Mouse (Mus musculus) liver, embryonic 13.5 days (tissue): ENCODE data around the gene Susd4. TPM values are rescaled to one million over a fixed set of nuclear protein-coding genes. Genes with fewer than 3 reads are reported as not detected.
A peak's percentile ranks its signal among the peaks of the same experiment; 100 is the strongest.

Experiments
- ATAC-seq: fragments of 200-750 bp; cut with Nextera tagmentation; 2 replicates; pipeline ENCODE4 v1.8.0; 2017; ENCODE audit warnings: low read depth, mild to moderate bottlenecking, moderate number of reproducible peaks, moderate library complexity
- DNase-seq: peaks from one replicate; pipeline ENCODE4 v3.0.0; 2022
- H3K27ac ChIP-seq: fragments of 300-500 bp; sonication (generic); 2 replicates; pipeline ENCODE4 v1.5.1; 2015; ENCODE audit warnings: moderate library complexity, mild to moderate bottlenecking, inconsistent platforms
- H3K27me3 ChIP-seq: fragments of 300-500 bp; sonication (generic); 2 replicates; pipeline ENCODE4 v1.6.1; 2015; ENCODE audit warnings: mild to moderate bottlenecking, inconsistent platforms
- H3K36me3 ChIP-seq: fragments of 300-500 bp; sonication (generic); 2 replicates; pipeline ENCODE4 v1.6.1; 2015; ENCODE audit warnings: mild to moderate bottlenecking, inconsistent platforms
- H3K4me1 ChIP-seq: fragments of 300-500 bp; sonication (generic); replicated peaks from 2 replicates; pipeline ENCODE4 v1.6.1; 2015; ENCODE audit warnings: inconsistent platforms
- H3K4me2 ChIP-seq: fragments of 300-500 bp; sonication (generic); 2 replicates; pipeline ENCODE4 v1.6.1; 2015; ENCODE audit warnings: inconsistent platforms, mild to moderate bottlenecking, moderate library complexity
- H3K4me3 ChIP-seq: fragments of 300-500 bp; sonication (generic); replicated peaks from 2 replicates; pipeline ENCODE4 v1.5.1; 2015; ENCODE audit warnings: mild to moderate bottlenecking, inconsistent platforms
- H3K9ac ChIP-seq: fragments of 300-500 bp; sonication (generic); 2 replicates; pipeline ENCODE4 v1.6.1; 2015; ENCODE audit warnings: mild to moderate bottlenecking, inconsistent platforms
- H3K9me3 ChIP-seq: fragments of 300-500 bp; sonication (generic); replicated peaks from 2 replicates; pipeline ENCODE4 v1.6.1; 2016; ENCODE audit warnings: inconsistent platforms
- WGBS: fragments of 180-500 bp; shearing (Covaris S2); methylation state at CpG from one replicate; pipeline ENCODE4 v1.1.7; 2015; ENCODE audit not compliant: insufficient replicate concordance; 5-methylcytosine and 5-hydroxymethylcytosine counted together
- polyA plus RNA-seq: library from polyadenylated mRNA; unstranded; fragments of >200 nt; fragmentation: Nextera tagmentation; extraction: Ambion mirVana; gene quantifications from 2 replicates; pipeline ENCODE4 v1.2.1, GENCODE M21; 2015

The Susd4 gene
- 1.6 and 1.7 TPM in 2 replicates for polyA plus RNA-seq

GRCm38 (mm10) chr1:182763716-182764461 lies at the start of gene Susd4:
Gene Susd4, plus strand, starts transcription at chr1:182763860.
- Histone ChIP-seq H3K4me2 (peak within 1 kb of the TSS; percentile 68), H3K4me3 (peak within 1 kb of the TSS; percentile 58), H3K9ac (no peak within 1 kb of the TSS), H3K36me3 (no peaks in the 10 kb centered on the region), H3K27ac (no peak within 1 kb of the TSS), H3K4me1 (peaks cover 8% of the 10 kb centered on the region), H3K9me3 (no peaks in the 10 kb centered on the region), H3K27me3 (peaks cover 40% of the 10 kb centered on the region)
- DNase-seq (no peak), ATAC-seq (peak; percentile 47; the same call in 1 of the 2 replicates)
- 1% methylated on average over 82 of the region's 95 CpGs for WGBS

DNA sequence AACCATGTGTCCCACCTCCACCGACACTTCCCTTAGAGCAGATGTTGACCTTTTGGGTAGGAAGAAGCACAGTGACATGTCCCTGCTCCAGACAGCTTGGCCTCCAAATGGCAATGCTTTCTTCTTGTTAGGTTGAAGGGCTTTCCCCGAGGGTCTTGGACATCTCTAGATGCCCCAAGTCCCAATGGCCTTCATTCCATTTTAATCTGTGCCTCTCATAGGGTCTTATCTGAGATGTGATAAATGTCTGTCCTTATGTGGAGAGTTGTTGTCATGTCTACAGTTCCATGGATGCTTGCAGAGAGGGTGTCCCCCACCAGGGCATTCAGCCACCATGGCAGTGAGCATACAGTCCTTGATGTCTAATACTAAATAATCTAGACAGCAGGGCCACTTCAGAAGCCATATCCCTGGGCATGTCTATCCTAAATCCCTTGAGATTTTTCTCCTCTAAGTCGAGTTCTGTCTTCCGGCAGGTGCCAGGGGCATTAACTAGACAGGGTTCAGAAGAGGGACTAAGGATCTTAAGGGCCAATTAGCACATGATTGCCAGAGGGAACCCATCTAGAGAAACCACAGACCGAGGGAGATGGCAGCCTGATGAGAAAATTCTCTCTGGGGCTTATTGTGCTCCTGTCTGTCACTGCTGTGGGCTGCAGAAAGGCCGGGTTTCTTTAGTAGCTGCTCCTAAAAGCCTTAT lies 49.3 kb upstream of the Susd4 start:
- no peak for ATAC-seq
- Histone ChIP-seq H3K9ac (no peak overlapping the region), H3K4me3 (no peak overlapping the region), H3K4me2 (no peak overlapping the region), H3K9me3 (no peaks in the 10 kb centered on the region), H3K27ac (no peak overlapping the region), H3K4me1 (no peaks in the 10 kb centered on the region), H3K36me3 (no peaks in the 10 kb centered on the region), H3K27me3 (no peaks in the 10 kb centered on the region)
- 55% methylated on average over 6 of the region's 6 CpGs for WGBS
- DNase-seq = no peak

DNA sequence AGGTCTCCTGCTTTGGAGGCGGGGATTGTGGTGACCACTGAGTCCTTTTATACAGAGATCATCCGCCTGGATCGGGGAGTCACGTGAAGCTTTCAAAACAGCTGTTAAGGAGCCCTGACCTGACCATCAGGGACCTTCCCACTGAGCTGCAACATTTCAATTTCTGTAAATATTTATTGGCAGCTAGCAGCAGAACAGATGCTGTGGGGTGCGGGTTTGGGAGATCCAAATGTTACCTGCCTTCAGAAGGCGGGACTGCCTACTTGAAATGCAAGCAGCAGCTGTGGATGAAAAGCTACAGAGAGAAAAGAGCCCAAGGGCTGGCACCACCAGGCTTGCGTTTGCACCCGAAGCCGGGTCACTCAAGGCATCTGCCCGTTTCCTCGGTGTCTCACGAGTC lies 36.1 kb upstream of the Susd4 start:
- H3K27me3 ChIP-seq = no peaks in the 10 kb centered on the region
- no peak overlapping the region for H3K4me3 ChIP-seq
- H3K36me3 ChIP-seq = no peaks in the 10 kb centered on the region
- ATAC-seq (no peak), DNase-seq (no peak)
- no peaks in the 10 kb centered on the region for H3K9me3 ChIP-seq
- no peak overlapping the region for H3K4me2 ChIP-seq
- no peaks in the 10 kb centered on the region for H3K4me1 ChIP-seq
- no peak overlapping the region for H3K27ac ChIP-seq
- WGBS = 63% methylated on average over 12 of the region's 12 CpGs
- no peak overlapping the region for H3K9ac ChIP-seq

GRCm38 (mm10) chr1:182729002-182729401 lies 34.7 kb upstream of the Susd4 start:
- Histone ChIP-seq H3K4me3 (no peak overlapping the region), H3K27me3 (no peaks in the 10 kb centered on the region), H3K9me3 (no peaks in the 10 kb centered on the region), H3K4me2 (no peak overlapping the region), H3K36me3 (no peaks in the 10 kb centered on the region), H3K27ac (no peak overlapping the region), H3K9ac (no peak overlapping the region), H3K4me1 (no peaks in the 10 kb centered on the region)
- no peak for ATAC-seq
- no peak for DNase-seq
- 64% methylated on average over 9 of the region's 9 CpGs for WGBS

DNA sequence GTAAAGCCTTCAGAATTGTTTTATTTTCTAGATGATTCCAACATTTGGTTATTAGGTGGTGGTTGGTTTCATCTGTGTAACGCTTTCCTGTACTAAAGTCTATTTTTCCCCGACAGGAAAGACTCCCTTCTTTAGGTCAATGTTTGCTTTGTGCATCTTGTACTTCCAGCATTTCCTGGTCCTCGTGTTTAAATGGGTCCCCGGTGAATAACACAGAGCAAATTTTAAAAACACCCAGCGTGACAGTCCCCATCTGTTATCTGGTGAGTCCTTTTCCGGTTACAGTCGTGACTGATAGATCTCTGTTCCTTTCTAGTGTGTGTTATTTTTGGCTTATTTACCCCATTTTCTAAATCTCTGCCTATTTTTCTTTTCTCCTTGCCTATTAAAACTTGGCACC lies 31.0 kb upstream of the Susd4 start:
- Histone ChIP-seq H3K4me2 (no peak overlapping the region), H3K9ac (no peak overlapping the region), H3K4me1 (no peaks in the 10 kb centered on the region), H3K4me3 (no peak overlapping the region), H3K36me3 (no peaks in the 10 kb centered on the region), H3K27me3 (no peaks in the 10 kb centered on the region), H3K27ac (no peak overlapping the region), H3K9me3 (no peaks in the 10 kb centered on the region)
- DNase-seq = no peak
- WGBS = 18% methylated on average over 7 of the region's 7 CpGs
- no peak for ATAC-seq

GRCm38 (mm10) chr1:182735891-182736290 lies 27.8 kb upstream of the Susd4 start:
- ATAC-seq = no peak
- H3K27ac ChIP-seq = no peak overlapping the region

GRCm38 (mm10) chr1:182747081-182747480 lies 16.6 kb upstream of the Susd4 start:
- H3K4me2 ChIP-seq = no peak overlapping the region
- no peak overlapping the region for H3K9ac ChIP-seq
- no peaks in the 10 kb centered on the region for H3K36me3 ChIP-seq
- H3K27ac ChIP-seq = no peak overlapping the region
- H3K4me3 ChIP-seq = no peak overlapping the region
- H3K4me1 ChIP-seq = no peaks in the 10 kb centered on the region
- ATAC-seq = no peak
- no peaks in the 10 kb centered on the region for H3K9me3 ChIP-seq
- DNase-seq = no peak
- 74% methylated on average over 9 of the region's 9 CpGs for WGBS
- H3K27me3 ChIP-seq = no peaks in the 10 kb centered on the region

More at GRCm38 (mm10) chr1:182735891-182736290, 27.8 kb upstream of the Susd4 start:
- DNase-seq = no peak
- H3K4me1 ChIP-seq = no peaks in the 10 kb centered on the region
- no peak overlapping the region for H3K9ac ChIP-seq
- no peaks in the 10 kb centered on the region for H3K9me3 ChIP-seq
- H3K27me3 ChIP-seq = no peaks in the 10 kb centered on the region
- 50% methylated on average over 4 of the region's 4 CpGs for WGBS
- H3K4me3 ChIP-seq = no peak overlapping the region
- H3K4me2 ChIP-seq = no peak overlapping the region
- H3K36me3 ChIP-seq = no peaks in the 10 kb centered on the region

DNA sequence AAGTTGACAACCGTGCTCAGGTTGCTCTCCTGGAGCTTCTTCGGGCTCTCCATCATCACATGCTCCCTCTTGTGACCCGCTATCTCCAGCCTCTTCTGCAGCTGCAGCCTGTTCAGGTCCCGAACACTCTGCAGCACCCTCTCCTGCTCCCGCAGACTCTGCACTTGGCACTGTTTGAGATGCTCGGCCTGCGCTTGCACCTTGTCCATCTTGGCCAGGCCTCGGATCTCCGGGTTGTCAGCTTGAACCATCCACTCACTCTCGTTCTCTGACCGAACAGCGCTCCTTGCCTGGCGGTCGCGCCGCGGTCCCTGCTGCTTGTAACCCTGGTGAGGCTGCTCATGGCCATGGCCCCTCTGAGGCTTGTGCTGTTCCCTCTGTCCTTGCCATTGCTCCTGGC lies 15.8 kb upstream of the Susd4 start:
- Histone ChIP-seq H3K9ac (no peak overlapping the region), H3K27me3 (no peaks in the 10 kb centered on the region), H3K4me1 (no peaks in the 10 kb centered on the region), H3K36me3 (no peaks in the 10 kb centered on the region), H3K4me3 (no peak overlapping the region), H3K27ac (no peak overlapping the region), H3K4me2 (no peak overlapping the region), H3K9me3 (no peaks in the 10 kb centered on the region)
- 66% methylated on average over 17 of the region's 17 CpGs for WGBS
- DNase-seq = no peak
- no peak for ATAC-seq

DNA sequence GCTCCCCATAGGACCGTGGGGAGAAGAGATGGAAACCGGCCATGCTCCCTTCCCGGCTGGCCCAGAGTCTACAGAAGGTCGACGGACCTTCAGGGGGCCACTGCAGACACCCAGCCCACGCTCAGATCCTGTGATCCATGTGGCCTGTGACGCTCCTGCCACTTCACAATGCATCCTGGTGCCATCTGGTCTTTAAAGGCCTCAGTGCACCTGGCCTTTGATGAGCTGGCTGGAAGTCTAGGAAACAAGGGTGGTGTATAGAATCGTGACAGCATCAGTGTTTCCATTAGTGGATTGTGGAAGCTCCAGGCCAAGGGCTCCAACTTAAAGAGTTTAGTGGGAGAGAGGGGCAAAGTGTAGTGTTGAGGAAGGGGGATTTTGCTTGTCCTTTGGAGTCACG lies 14.6 kb upstream of the Susd4 start, which contains the start of gene Ccdc185:
Gene Ccdc185 (minus strand): TSS at position 101 of the 400 bp plus-strand sequence.
- Histone ChIP-seq H3K9me3 (no peaks in the 10 kb centered on the region), H3K9ac (no peak within 1 kb of the TSS), H3K4me1 (no peaks in the 10 kb centered on the region), H3K36me3 (no peaks in the 10 kb centered on the region), H3K4me3 (no peak within 1 kb of the TSS), H3K27me3 (no peaks in the 10 kb centered on the region), H3K4me2 (no peak within 1 kb of the TSS), H3K27ac (no peak within 1 kb of the TSS)
- WGBS = 81% methylated on average over 9 of the region's 9 CpGs
- ATAC-seq (no peak), DNase-seq (no peak)

GRCm38 (mm10) chr1:182751301-182751700 lies 12.4 kb upstream of the Susd4 start:
- no peaks in the 10 kb centered on the region for H3K4me1 ChIP-seq
- H3K4me3 ChIP-seq = no peak overlapping the region
- WGBS = 58% methylated on average over 8 of the region's 8 CpGs
- no peak overlapping the region for H3K9ac ChIP-seq
- H3K27ac ChIP-seq = no peak overlapping the region
- no peaks in the 10 kb centered on the region for H3K9me3 ChIP-seq
- H3K4me2 ChIP-seq = no peak overlapping the region
- no peaks in the 10 kb centered on the region for H3K27me3 ChIP-seq
- no peak for ATAC-seq
- no peak for DNase-seq
- H3K36me3 ChIP-seq = no peaks in the 10 kb centered on the region

GRCm38 (mm10) chr1:182753694-182754093 lies 10.0 kb upstream of the Susd4 start:
- Histone ChIP-seq H3K4me1 (no peaks in the 10 kb centered on the region), H3K9ac (no peak overlapping the region), H3K4me3 (no peak overlapping the region), H3K4me2 (no peak overlapping the region), H3K9me3 (no peaks in the 10 kb centered on the region), H3K27ac (no peak overlapping the region), H3K36me3 (no peaks in the 10 kb centered on the region), H3K27me3 (no peaks in the 10 kb centered on the region)
- ATAC-seq = no peak
- no peak for DNase-seq
- 66% methylated on average over 8 of the region's 8 CpGs for WGBS
